Mouse (Mus musculus) forebrain, embryonic 13.5 days (tissue): ENCODE measurements at regions not wholly inside any gene's neighbourhood (a gene's known extent, or its start where the extent isn't known, plus 50 kb on each side); places are given as distances from the start of the nearest gene placed in this dataset.

Source experiments
- ATAC-seq: fragments of 200-750 bp; cut with Nextera tagmentation; 2 replicates; pipeline ENCODE4 v1.8.0; 2017
- H3K27ac ChIP-seq: fragments of 300-500 bp; sonication (generic); 2 replicates; pipeline ENCODE4 v1.5.1; 2015; ENCODE audit warnings: inconsistent platforms, mild to moderate bottlenecking, moderate library complexity
- H3K27me3 ChIP-seq: fragments of 300-500 bp; sonication (generic); 2 replicates; pipeline ENCODE4 v1.6.1; 2015; ENCODE audit warnings: mild to moderate bottlenecking, inconsistent platforms
- H3K36me3 ChIP-seq: fragments of 300-500 bp; sonication (generic); 2 replicates; pipeline ENCODE4 v1.6.1; 2015; ENCODE audit warnings: mild to moderate bottlenecking, inconsistent platforms; ENCODE audit not compliant: poor library complexity, severe bottlenecking
- H3K4me1 ChIP-seq: fragments of 300-500 bp; sonication (generic); 2 replicates; pipeline ENCODE4 v1.6.1; 2015; ENCODE audit warnings: inconsistent platforms
- H3K4me2 ChIP-seq: fragments of 300-500 bp; sonication (generic); 2 replicates; pipeline ENCODE4 v1.6.1; 2015; ENCODE audit warnings: inconsistent platforms, mild to moderate bottlenecking, moderate library complexity
- H3K4me3 ChIP-seq: fragments of 300-500 bp; sonication (generic); 2 replicates; pipeline ENCODE4 v1.5.1; 2015; ENCODE audit warnings: mild to moderate bottlenecking, inconsistent platforms
- H3K9ac ChIP-seq: fragments of 300-500 bp; sonication (generic); 2 replicates; pipeline ENCODE4 v1.6.1; 2015; ENCODE audit warnings: mild to moderate bottlenecking, inconsistent platforms
- H3K9me3 ChIP-seq: fragments of 300-500 bp; sonication (generic); replicated peaks from 2 replicates; pipeline ENCODE4 v1.6.1; 2016; ENCODE audit warnings: inconsistent platforms
- WGBS: fragments of 180-500 bp; shearing (Covaris S2); methylation state at CpG from one replicate; pipeline ENCODE4 v1.1.7; 2015; 5-methylcytosine and 5-hydroxymethylcytosine counted together

GRCm38 (mm10) chr12:99067962-99068361, 147.6 kb downstream of the Ttc8 start:
- H3K4me2 ChIP-seq, result no peak overlapping the region
- H3K4me1 ChIP-seq, result peaks cover 15% of the 10 kb centered on the region; the same call in 1 of the 2 replicates
- no peak for ATAC-seq
- 75% methylated on average over 3 of the region's 3 CpGs for WGBS
- no peaks in the 10 kb centered on the region for H3K9me3 ChIP-seq
- H3K36me3 ChIP-seq, result no peaks in the 10 kb centered on the region
- H3K4me3 ChIP-seq, result no peak overlapping the region
- no peak overlapping the region for H3K9ac ChIP-seq
- no peak overlapping the region for H3K27ac ChIP-seq
- no peaks in the 10 kb centered on the region for H3K27me3 ChIP-seq

- 90% methylated on average over 5 of the region's 5 CpGs for WGBS
- H3K27me3 ChIP-seq, result no peaks in the 10 kb centered on the region
- no peak overlapping the region for H3K4me2 ChIP-seq
- H3K27ac ChIP-seq, result no peak overlapping the region
- H3K9ac ChIP-seq, result no peak overlapping the region
- peaks cover 6% of the 10 kb centered on the region; the same call in 1 of the 2 replicates for H3K4me1 ChIP-seq
- ATAC-seq, result no peak
- no peak overlapping the region for H3K4me3 ChIP-seq
- H3K9me3 ChIP-seq, result no peaks in the 10 kb centered on the region
- no peaks in the 10 kb centered on the region for H3K36me3 ChIP-seq
Measured at GRCm38 (mm10) chr12:99073766-99074165, 153.4 kb downstream of the Ttc8 start.

- H3K36me3 ChIP-seq, result no peaks in the 10 kb centered on the region
- no peak overlapping the region for H3K27ac ChIP-seq
- no peaks in the 10 kb centered on the region for H3K27me3 ChIP-seq
- H3K4me3 ChIP-seq, result no peak overlapping the region
- no peaks in the 10 kb centered on the region for H3K4me1 ChIP-seq
- H3K9ac ChIP-seq, result no peak overlapping the region
- H3K9me3 ChIP-seq, result no peaks in the 10 kb centered on the region
- H3K4me2 ChIP-seq, result no peak overlapping the region
- no peak for ATAC-seq
- WGBS, result 65% methylated on average over 3 of the region's 3 CpGs
Measured at GRCm38 (mm10) chr12:99077366-99077765, 157.0 kb downstream of the Ttc8 start.

- Histone ChIP-seq H3K27me3 (no peaks in the 10 kb centered on the region), H3K9ac (no peak overlapping the region), H3K36me3 (no peaks in the 10 kb centered on the region), H3K27ac (no peak overlapping the region), H3K4me3 (no peak overlapping the region), H3K4me2 (no peak overlapping the region), H3K4me1 (peaks cover 20% of the 10 kb centered on the region), H3K9me3 (no peaks in the 10 kb centered on the region)
- ATAC-seq, result no peak
- 97% methylated on average over 1 of the region's 1 CpGs for WGBS
Measured at GRCm38 (mm10) chr12:99079873-99080272, 159.5 kb downstream of the Ttc8 start.

GRCm38 (mm10) chr12:99083616-99084015, 163.2 kb downstream of the Ttc8 start:
- H3K4me2 ChIP-seq, result peak overlapping the region; percentile 27
- H3K27ac ChIP-seq, result no peak overlapping the region
- 39% methylated on average over 11 of the region's 11 CpGs for WGBS
- no peaks in the 10 kb centered on the region for H3K9me3 ChIP-seq
- H3K36me3 ChIP-seq, result no peaks in the 10 kb centered on the region
- H3K27me3 ChIP-seq, result no peaks in the 10 kb centered on the region
- H3K9ac ChIP-seq, result no peak overlapping the region
- H3K4me3 ChIP-seq, result no peak overlapping the region
- no peak for ATAC-seq
- peaks cover 41% of the 10 kb centered on the region for H3K4me1 ChIP-seq

- ATAC-seq, result peak; percentile 95
- Histone ChIP-seq H3K36me3 (no peaks in the 10 kb centered on the region), H3K27me3 (no peaks in the 10 kb centered on the region), H3K4me1 (peaks cover 42% of the 10 kb centered on the region), H3K4me2 (peak overlapping the region; percentile 27), H3K9ac (no peak overlapping the region), H3K9me3 (no peaks in the 10 kb centered on the region), H3K27ac (no peak overlapping the region), H3K4me3 (no peak overlapping the region)
- WGBS, result 1% methylated on average over 18 of the region's 18 CpGs
Measured at GRCm38 (mm10) chr12:99084144-99084543, 163.8 kb downstream of the Ttc8 start.

- peaks cover 42% of the 10 kb centered on the region for H3K4me1 ChIP-seq
- ATAC-seq, result peak; percentile 70
- H3K36me3 ChIP-seq, result no peaks in the 10 kb centered on the region
- H3K27ac ChIP-seq, result peak overlapping the region; percentile 75
- 13% methylated on average over 8 of the region's 8 CpGs for WGBS
- no peaks in the 10 kb centered on the region for H3K9me3 ChIP-seq
- H3K4me3 ChIP-seq, result no peak overlapping the region
- no peaks in the 10 kb centered on the region for H3K27me3 ChIP-seq
- H3K9ac ChIP-seq, result no peak overlapping the region
- peak overlapping the region; percentile 32 for H3K4me2 ChIP-seq
Measured at GRCm38 (mm10) chr12:99087286-99087685, 166.9 kb downstream of the Ttc8 start.

- H3K4me3 ChIP-seq, result no peak overlapping the region
- no peak overlapping the region for H3K9ac ChIP-seq
- H3K4me2 ChIP-seq, result no peak overlapping the region
- H3K4me1 ChIP-seq, result peaks cover 20% of the 10 kb centered on the region
- ATAC-seq, result no peak
- no peak overlapping the region for H3K27ac ChIP-seq
- no peaks in the 10 kb centered on the region for H3K36me3 ChIP-seq
- 54% methylated on average over 4 of the region's 4 CpGs for WGBS
- peaks cover 8% of the 10 kb centered on the region; the same call in 1 of the 2 replicates for H3K27me3 ChIP-seq
- H3K9me3 ChIP-seq, result no peaks in the 10 kb centered on the region
Measured at GRCm38 (mm10) chr12:99091770-99092169, 171.4 kb downstream of the Ttc8 start.

- H3K36me3 ChIP-seq, result no peaks in the 10 kb centered on the region
- no peak overlapping the region for H3K4me3 ChIP-seq
- no peak overlapping the region for H3K27ac ChIP-seq
- WGBS, result 68% methylated on average over 3 of the region's 3 CpGs
- H3K9ac ChIP-seq, result no peak overlapping the region
- no peak for ATAC-seq
- H3K4me1 ChIP-seq, result peaks cover 11% of the 10 kb centered on the region
- no peak overlapping the region for H3K4me2 ChIP-seq
- no peaks in the 10 kb centered on the region for H3K9me3 ChIP-seq
- H3K27me3 ChIP-seq, result peaks cover 8% of the 10 kb centered on the region; the same call in 1 of the 2 replicates
Measured at GRCm38 (mm10) chr12:99093151-99093550, 172.8 kb downstream of the Ttc8 start.

GRCm38 (mm10) chr12:99093989-99094388, 173.6 kb downstream of the Ttc8 start:
- ATAC-seq, result no peak
- Histone ChIP-seq H3K9ac (no peak overlapping the region), H3K27ac (no peak overlapping the region), H3K36me3 (no peaks in the 10 kb centered on the region), H3K4me1 (peaks cover 5% of the 10 kb centered on the region; the same call in 1 of the 2 replicates), H3K9me3 (no peaks in the 10 kb centered on the region), H3K4me3 (no peak overlapping the region), H3K4me2 (no peak overlapping the region), H3K27me3 (peaks cover 8% of the 10 kb centered on the region; the same call in 1 of the 2 replicates)
- 86% methylated on average over 6 of the region's 6 CpGs for WGBS

- Histone ChIP-seq H3K4me2 (no peak overlapping the region), H3K4me1 (peaks cover 5% of the 10 kb centered on the region; the same call in 1 of the 2 replicates), H3K9me3 (no peaks in the 10 kb centered on the region), H3K9ac (no peak overlapping the region), H3K27ac (no peak overlapping the region), H3K27me3 (peaks cover 8% of the 10 kb centered on the region; the same call in 1 of the 2 replicates), H3K36me3 (no peaks in the 10 kb centered on the region), H3K4me3 (no peak overlapping the region)
- 38% methylated on average over 14 of the region's 14 CpGs for WGBS
- peak; percentile 80 for ATAC-seq
Measured at GRCm38 (mm10) chr12:99096930-99097617, 176.7 kb downstream of the Ttc8 start.

GRCm38 (mm10) chr12:99097618-99098066, 177.3 kb downstream of the Ttc8 start:
- no peak overlapping the region for H3K9ac ChIP-seq
- no peak for ATAC-seq
- H3K4me2 ChIP-seq, result no peak overlapping the region
- 0 out of 2 replicates have a peak, but pooled peaks cover 5% of the 10 kb centered on the region for H3K27me3 ChIP-seq
- no peak overlapping the region for H3K27ac ChIP-seq
- H3K4me1 ChIP-seq, result peaks cover 5% of the 10 kb centered on the region; the same call in 1 of the 2 replicates
- WGBS, result 88% methylated on average over 17 of the region's 17 CpGs
- H3K4me3 ChIP-seq, result no peak overlapping the region
- no peaks in the 10 kb centered on the region for H3K9me3 ChIP-seq
- no peaks in the 10 kb centered on the region for H3K36me3 ChIP-seq
